Comparison of ENCODE assay signal across 15 mouse cellular contexts in genomic region chr2:34987595-34987994, GRCm38 (mm10).
"Had no signal": no experiment of that assay in that cellular context is flagged by ENCODE, and none has a peak within 500 bp of the region (broad histone marks: within the 10 kb centered on the region; RNA-seq: fewer than 3 reads in every experiment).

No protein-coding gene starts in this region.

- DNase-seq: gastrocnemius, adult 2 months; gastrocnemius, postnatal 10 days; gastrocnemius, postnatal 25 days; heart, adult 18-20 months; heart, postnatal 10 days; heart, postnatal 4 days; kidney, adult 11 months; kidney, adult 2 months; kidney, adult 9 months; kidney, postnatal 14 days; kidney, postnatal 36 days; left cerebral cortex, postnatal 4 days had no signal

- ATAC-seq: hindbrain, embryonic 16.5 days; intestine, embryonic 16.5 days; liver, embryonic 12.5 days had no signal
